Mouse (Mus musculus): Measurements from ENCODE around the gene Syngr3. TPM values are rescaled to one million over a fixed set of nuclear protein-coding genes. Genes with fewer than 3 reads are reported as not detected.

Gene Syngr3
- total RNA-seq, 1 experiment: 4.1 TPM

GRCm38 (mm10) chr17:24725637-24726390 lies 36.1 kb upstream of the Syngr3 start:
- Histone ChIP-seq H3K27ac (ENCODE audit: insufficient read depth, low read depth, low read length, poor library complexity, severe bottlenecking) (no peak overlapping the region), H3K4me3 (ENCODE audit: insufficient read depth in 1 of 2, low read depth in 1 of 2, low read length in 2 of 2, poor library complexity in 1 of 2, severe bottlenecking in 1 of 2) (no peak overlapping the region), H3K36me3 (ENCODE audit: control insufficient read depth, insufficient read depth, low read length, poor library complexity, severe bottlenecking) (peaks cover 16% of the 10 kb centered on the region), H3K4me1 (ENCODE audit: control insufficient read depth in 2 of 2, insufficient read depth in 2 of 2, low read length in 2 of 2, poor library complexity in 1 of 2) (peaks cover 0 to 8% of the 10 kb centered on the region in 2 experiments; a peak in 1 of 4 replicates), H3K9me3 (ENCODE audit: control insufficient read depth, insufficient read depth, low read depth, low read length) (no peaks in the 10 kb centered on the region), H3K9ac (ENCODE audit: insufficient read depth, low read depth, low read length, poor library complexity, severe bottlenecking) (no peak overlapping the region)
- DNase-seq (ENCODE audit: low read depth, low spot score): no peak
- in situ Hi-C loops (cut with MboI; ENCODE audit: low sequenced_read_pairs in 2 of 2, unreplicated experiment in 2 of 2): no loop called here
- TF ChIP-seq HCFC1 (IDR thresholded peaks at IDR 0.05; ENCODE audit: borderline replicate concordance, insufficient read depth, low read length) (no peak), CHD2 (IDR thresholded peaks at IDR 0.05; ENCODE audit: low read depth, low read length) (no peak)

GRCm38 (mm10) chr17:24724184-24724583 lies 34.4 kb upstream of the Syngr3 start, which contains the start of gene Ndufb10:
Gene Ndufb10, minus strand, starts transcription at chr17:24724478.
- peak; percentile 57; the same call in 1 of the 2 replicates for TF ChIP-seq HCFC1 (IDR thresholded peaks at IDR 0.05; ENCODE audit: borderline replicate concordance, insufficient read depth, low read length)
- no peak for TF ChIP-seq ZC3H11A (IDR thresholded peaks at IDR 0.05; ENCODE audit: borderline replicate concordance, low read depth, low read length)
- no peak for TF ChIP-seq CHD2 (IDR thresholded peaks at IDR 0.05; ENCODE audit: low read depth, low read length)
- no peak for TF ChIP-seq MAFK (IDR thresholded peaks at IDR 0.05; ENCODE audit: insufficient read depth, low read depth, low read length)
- TF ChIP-seq ZNF384 (IDR thresholded peaks at IDR 0.05; ENCODE audit: low read depth, low read length): no peak
- Histone ChIP-seq H3K4me3 (ENCODE audit: insufficient read depth in 1 of 2, low read depth in 1 of 2, low read length in 2 of 2, poor library complexity in 1 of 2, severe bottlenecking in 1 of 2) (peak within 1 kb of the TSS; percentile 73 to 95), H3K9me3 (ENCODE audit: control insufficient read depth, insufficient read depth, low read depth, low read length) (no peaks in the 10 kb centered on the region), H3K4me1 (ENCODE audit: control insufficient read depth in 2 of 2, insufficient read depth in 2 of 2, low read length in 2 of 2, poor library complexity in 1 of 2) (peaks cover 0 to 8% of the 10 kb centered on the region in 2 experiments; a peak in 1 of 4 replicates), H3K27ac (ENCODE audit: insufficient read depth, low read depth, low read length, poor library complexity, severe bottlenecking) (peak within 1 kb of the TSS; percentile 63), H3K9ac (ENCODE audit: insufficient read depth, low read depth, low read length, poor library complexity, severe bottlenecking) (peak within 1 kb of the TSS; percentile 95), H3K36me3 (ENCODE audit: control insufficient read depth, insufficient read depth, low read length, poor library complexity, severe bottlenecking) (peaks cover 23% of the 10 kb centered on the region)
- in situ Hi-C loops (cut with MboI; ENCODE audit: low sequenced_read_pairs in 2 of 2, unreplicated experiment in 2 of 2): no loop called here
- DNase-seq (ENCODE audit: low read depth, low spot score): peak; percentile 96

- peak overlapping the region; percentile 47; the same call in 1 of the 2 replicates for H3K27ac ChIP-seq (ENCODE audit: insufficient read depth, low read depth, low read length, poor library complexity, severe bottlenecking)
- no peak for DNase-seq (ENCODE audit: low read depth, low spot score)
- in situ Hi-C loops (cut with MboI; ENCODE audit: low sequenced_read_pairs in 2 of 2, unreplicated experiment in 2 of 2): no loop called here
- H3K9me3 ChIP-seq (ENCODE audit: control insufficient read depth, insufficient read depth, low read depth, low read length): no peaks in the 10 kb centered on the region
- TF ChIP-seq CHD2 (IDR thresholded peaks at IDR 0.05; ENCODE audit: low read depth, low read length) (no peak), HCFC1 (IDR thresholded peaks at IDR 0.05; ENCODE audit: borderline replicate concordance, insufficient read depth, low read length) (no peak), ZC3H11A (IDR thresholded peaks at IDR 0.05; ENCODE audit: borderline replicate concordance, low read depth, low read length) (no peak), ZNF384 (IDR thresholded peaks at IDR 0.05; ENCODE audit: low read depth, low read length) (no peak), MAFK (IDR thresholded peaks at IDR 0.05; ENCODE audit: insufficient read depth, low read depth, low read length) (no peak)
- H3K36me3 ChIP-seq (ENCODE audit: control insufficient read depth, insufficient read depth, low read length, poor library complexity, severe bottlenecking): peaks cover 23% of the 10 kb centered on the region
- H3K4me1 ChIP-seq (ENCODE audit: control insufficient read depth in 2 of 2, insufficient read depth in 2 of 2, low read length in 2 of 2, poor library complexity in 1 of 2): peaks cover 0 to 8% of the 10 kb centered on the region in 2 experiments; a peak in 1 of 4 replicates
- peak overlapping the region; percentile 73 to 95 for H3K4me3 ChIP-seq (ENCODE audit: insufficient read depth in 1 of 2, low read depth in 1 of 2, low read length in 2 of 2, poor library complexity in 1 of 2, severe bottlenecking in 1 of 2)
- peak overlapping the region; percentile 95 for H3K9ac ChIP-seq (ENCODE audit: insufficient read depth, low read depth, low read length, poor library complexity, severe bottlenecking)
Observed at GRCm38 (mm10) chr17:24723881-24724180, 34.1 kb upstream of the Syngr3 start.

GRCm38 (mm10) chr17:24723122-24723880 lies 33.5 kb upstream of the Syngr3 start:
- no peak for TF ChIP-seq ZC3H11A (IDR thresholded peaks at IDR 0.05; ENCODE audit: borderline replicate concordance, low read depth, low read length)
- TF ChIP-seq HCFC1 (IDR thresholded peaks at IDR 0.05; ENCODE audit: borderline replicate concordance, insufficient read depth, low read length): no peak
- no peak for TF ChIP-seq MAFK (IDR thresholded peaks at IDR 0.05; ENCODE audit: insufficient read depth, low read depth, low read length)
- TF ChIP-seq CHD2 (IDR thresholded peaks at IDR 0.05; ENCODE audit: low read depth, low read length): no peak
- no peak for TF ChIP-seq ZNF384 (IDR thresholded peaks at IDR 0.05; ENCODE audit: low read depth, low read length)
- peaks cover 26% of the 10 kb centered on the region for H3K36me3 ChIP-seq (ENCODE audit: control insufficient read depth, insufficient read depth, low read length, poor library complexity, severe bottlenecking)
- H3K4me1 ChIP-seq (ENCODE audit: control insufficient read depth in 2 of 2, insufficient read depth in 2 of 2, low read length in 2 of 2, poor library complexity in 1 of 2): peaks cover 0 to 8% of the 10 kb centered on the region in 2 experiments; a peak in 1 of 4 replicates
- no peak overlapping the region for H3K27ac ChIP-seq (ENCODE audit: insufficient read depth, low read depth, low read length, poor library complexity, severe bottlenecking)
- H3K4me3 ChIP-seq (ENCODE audit: insufficient read depth in 1 of 2, low read depth in 1 of 2, low read length in 2 of 2, poor library complexity in 1 of 2, severe bottlenecking in 1 of 2): peak overlapping the region; percentile 73 to 95
- H3K9ac ChIP-seq (ENCODE audit: insufficient read depth, low read depth, low read length, poor library complexity, severe bottlenecking): peak overlapping the region; percentile 95
- in situ Hi-C loops (cut with MboI; ENCODE audit: low sequenced_read_pairs in 2 of 2, unreplicated experiment in 2 of 2): no loop called here
- no peaks in the 10 kb centered on the region for H3K9me3 ChIP-seq (ENCODE audit: control insufficient read depth, insufficient read depth, low read depth, low read length)
- no peak for DNase-seq (ENCODE audit: low read depth, low spot score)
